Mouse (Mus musculus): ENCODE measurements around the gene Nelfa. TPM values are rescaled to one million over a fixed set of nuclear protein-coding genes. Genes with fewer than 3 reads are reported as not detected.
A peak's percentile ranks its signal among the peaks of the same experiment; 100 is the strongest.
"Not testable (repeated sequence)": the region's sequence is repeated elsewhere in the genome, so short reads cannot be mapped to it uniquely, and the experiment has no call there.

The Nelfa gene
- total RNA-seq, 1 experiment from 2014 or later: 29.4 TPM

DNA sequence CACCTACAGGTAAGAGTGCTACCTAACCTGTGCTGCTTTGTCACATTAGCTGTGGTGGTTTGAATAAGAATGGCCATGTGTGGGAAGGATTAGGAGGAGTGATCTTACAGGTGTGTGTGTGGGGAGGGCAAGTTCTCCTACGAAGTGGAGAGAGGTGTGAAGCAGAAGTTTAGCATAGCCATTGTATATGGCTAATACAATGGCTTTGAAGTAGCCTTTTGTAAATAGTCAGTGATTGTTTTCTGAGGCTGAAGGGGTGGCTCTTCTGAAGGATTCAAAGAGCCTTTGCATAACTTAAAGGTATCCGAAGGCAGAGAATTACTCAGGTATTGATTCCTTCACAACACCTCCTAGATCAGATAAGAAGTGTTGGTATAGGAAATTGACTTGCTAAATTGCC, 13.6 kb downstream of the Nelfa start:
- no peak for ATAC-seq (replicated peaks in 1 of 2; ENCODE audit: insufficient read depth in 1 of 2, low FRiP score in 2 of 2, low TSS enrichment in 1 of 2, low read depth in 1 of 2, poor library complexity in 2 of 2, severe bottlenecking in 2 of 2)

DNA sequence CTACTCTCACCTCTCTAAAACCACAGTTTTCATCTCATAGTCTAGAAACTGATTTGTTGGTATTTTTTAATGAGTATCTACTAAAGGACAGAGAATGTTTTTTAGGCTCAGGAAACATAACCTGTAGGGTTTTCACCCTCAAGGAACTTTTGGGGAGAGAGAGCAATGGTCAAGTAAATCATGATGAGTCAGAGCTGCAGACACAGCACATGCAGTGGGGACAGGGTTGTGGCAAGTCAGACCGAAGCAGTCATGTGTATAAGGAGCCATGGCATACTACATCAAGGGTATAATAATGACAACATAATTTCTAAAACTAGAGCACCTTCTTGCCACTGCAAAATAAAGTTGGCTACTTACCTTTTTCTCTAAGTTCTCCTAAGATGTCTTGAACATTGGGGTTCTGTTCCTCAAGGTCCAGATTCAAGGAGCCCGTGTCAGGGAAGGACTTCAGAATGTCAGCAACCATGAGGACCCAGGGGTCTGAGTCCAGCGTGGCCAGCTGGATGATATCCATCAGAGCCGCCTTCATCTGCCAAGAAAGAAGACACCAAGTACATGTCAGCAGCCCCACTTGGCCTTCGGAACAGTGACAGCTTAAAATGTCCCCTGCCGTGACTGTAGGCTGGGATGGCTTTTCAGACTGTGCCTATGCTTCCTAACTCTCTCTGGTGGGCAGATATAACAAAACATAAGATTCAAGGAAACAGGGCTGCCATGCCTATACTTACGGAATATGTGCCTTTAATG, 14.6 kb downstream of the Nelfa start:
- no peak for ATAC-seq (replicated peaks in 1 of 2; ENCODE audit: insufficient read depth in 1 of 2, low FRiP score in 2 of 2, low TSS enrichment in 1 of 2, low read depth in 1 of 2, poor library complexity in 2 of 2, severe bottlenecking in 2 of 2)

DNA sequence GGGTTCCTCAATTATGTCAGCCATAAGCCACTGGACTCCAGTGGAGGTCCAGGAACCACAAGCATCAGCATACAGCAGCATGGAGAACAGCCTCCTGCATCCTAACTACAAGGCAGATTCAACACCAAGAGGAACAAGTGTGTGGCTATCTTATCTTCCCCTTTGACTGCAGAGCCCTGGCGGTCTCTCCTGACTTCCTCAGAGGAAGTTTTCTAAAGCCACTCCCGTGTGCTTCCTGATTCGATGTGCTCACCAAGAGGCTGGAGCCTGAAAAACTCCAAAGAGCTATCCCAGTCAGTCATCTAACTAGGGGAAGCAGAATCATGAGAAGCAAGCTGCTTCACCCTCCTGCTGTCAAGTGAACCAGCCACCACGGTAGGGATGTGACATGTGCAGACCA, 15.3 kb downstream of the Nelfa start:
- peak; percentile 56 to 71; a peak in 3 of 4 replicates for ATAC-seq (replicated peaks in 1 of 2; ENCODE audit: insufficient read depth in 1 of 2, low FRiP score in 2 of 2, low TSS enrichment in 1 of 2, low read depth in 1 of 2, poor library complexity in 2 of 2, severe bottlenecking in 2 of 2)

DNA sequence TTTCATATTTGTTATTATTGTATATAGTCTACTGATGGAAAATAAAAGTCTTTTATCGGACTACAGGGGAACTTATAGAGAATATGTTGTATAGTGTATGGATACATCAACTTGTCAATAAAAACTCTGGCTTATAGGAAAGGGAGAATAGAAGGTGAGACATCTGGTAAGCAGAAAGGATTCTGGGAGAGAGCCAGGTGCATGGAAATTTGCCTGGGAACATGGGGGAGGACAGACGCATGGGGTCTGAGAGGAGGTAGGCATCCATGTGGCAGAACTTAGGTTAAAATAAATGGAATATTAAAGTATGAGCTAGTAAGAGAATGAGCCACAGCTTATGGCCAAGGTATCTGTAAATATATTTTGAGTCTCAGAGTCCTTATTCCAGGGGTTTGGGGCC, 16.2 kb downstream of the Nelfa start:
- no peak for ATAC-seq (replicated peaks in 1 of 2; ENCODE audit: insufficient read depth in 1 of 2, low FRiP score in 2 of 2, low TSS enrichment in 1 of 2, low read depth in 1 of 2, poor library complexity in 2 of 2, severe bottlenecking in 2 of 2)

DNA sequence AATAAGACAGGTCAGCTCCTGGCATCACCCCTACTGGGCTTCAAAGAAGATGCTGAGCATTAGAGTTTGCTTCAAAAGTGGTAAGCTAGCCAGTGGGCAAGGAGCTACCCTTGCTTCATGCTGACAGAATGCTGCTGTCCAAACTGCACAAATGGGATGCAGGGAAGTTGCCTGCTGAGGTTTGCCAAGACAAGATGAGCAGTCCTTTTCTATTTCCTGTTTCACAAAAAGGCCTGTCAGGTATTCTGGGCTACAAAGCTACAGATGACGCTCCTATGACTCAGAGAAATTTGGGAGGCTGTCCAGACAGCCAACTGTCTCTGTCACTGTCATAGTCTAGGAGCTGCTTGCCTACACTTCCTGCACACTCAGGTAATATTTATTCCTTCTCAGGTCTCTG, 16.7 kb downstream of the Nelfa start:
- ATAC-seq (replicated peaks in 1 of 2; ENCODE audit: insufficient read depth in 1 of 2, low FRiP score in 2 of 2, low TSS enrichment in 1 of 2, low read depth in 1 of 2, poor library complexity in 2 of 2, severe bottlenecking in 2 of 2): no peak

DNA sequence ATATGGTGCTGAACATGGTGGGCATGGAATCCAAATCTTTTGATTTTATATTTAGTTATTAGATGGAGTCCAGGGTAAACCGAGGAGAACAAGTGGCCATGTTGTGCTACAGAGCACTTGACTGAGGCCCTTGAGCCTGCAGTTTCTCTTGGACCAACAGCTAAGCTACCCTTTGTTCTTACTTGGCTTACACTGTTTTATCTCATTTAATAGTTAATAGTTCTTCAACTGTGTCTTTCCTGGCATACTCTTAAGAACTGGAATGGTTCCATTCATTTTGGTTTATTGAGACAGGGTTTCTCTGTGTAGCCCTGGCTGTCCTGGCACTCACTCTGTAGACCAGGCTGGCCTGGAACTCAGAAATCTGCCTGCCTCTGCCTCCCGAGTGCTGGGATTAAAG, 19.6 kb downstream of the Nelfa start:
- not testable (repeated sequence) for ATAC-seq (replicated peaks in 1 of 2; ENCODE audit: insufficient read depth in 1 of 2, low FRiP score in 2 of 2, low TSS enrichment in 1 of 2, low read depth in 1 of 2, poor library complexity in 2 of 2, severe bottlenecking in 2 of 2)

DNA sequence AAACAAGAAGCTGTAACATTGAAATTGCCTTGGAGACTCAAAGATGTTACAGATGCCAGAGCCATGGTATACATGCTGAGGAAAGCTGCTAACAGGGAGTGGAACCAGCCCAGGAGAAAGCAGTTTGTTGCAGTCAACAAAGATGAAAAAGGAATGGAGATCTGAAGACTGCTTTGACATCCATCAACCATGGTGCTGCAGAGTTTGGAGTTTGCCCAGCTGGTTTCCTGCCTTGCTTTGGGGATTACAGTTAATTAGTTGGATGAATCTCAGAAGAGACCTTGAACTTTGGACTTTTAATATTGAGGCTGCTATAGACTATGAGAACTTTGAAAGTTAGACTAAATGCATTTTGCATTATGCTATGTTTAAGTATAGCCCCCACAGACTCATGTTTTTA, 21.2 kb downstream of the Nelfa start:
- not testable (repeated sequence) for ATAC-seq (replicated peaks in 1 of 2; ENCODE audit: insufficient read depth in 1 of 2, low FRiP score in 2 of 2, low TSS enrichment in 1 of 2, low read depth in 1 of 2, poor library complexity in 2 of 2, severe bottlenecking in 2 of 2)

DNA sequence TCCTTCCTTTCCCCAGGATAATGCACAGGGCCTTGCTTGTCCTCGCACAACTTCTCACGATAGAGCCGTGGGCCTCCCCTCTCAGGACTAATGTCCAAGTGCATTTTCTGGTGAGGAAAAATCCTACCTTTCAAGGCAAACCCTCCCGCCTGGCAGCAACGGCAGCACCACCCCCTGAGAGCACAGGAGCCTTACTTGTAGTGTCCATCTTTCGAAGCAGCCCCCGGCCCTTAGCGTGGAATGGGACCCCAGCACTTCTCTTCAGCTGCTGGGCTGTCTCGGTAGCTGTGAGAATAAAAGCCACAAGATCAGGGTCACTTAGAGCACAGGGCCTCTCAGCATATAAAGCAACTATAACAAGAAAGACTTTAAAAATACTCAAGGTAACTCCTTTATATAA, 33.0 kb downstream of the Nelfa start:
- ATAC-seq (replicated peaks in 1 of 2; ENCODE audit: insufficient read depth in 1 of 2, low FRiP score in 2 of 2, low TSS enrichment in 1 of 2, low read depth in 1 of 2, poor library complexity in 2 of 2, severe bottlenecking in 2 of 2): no peak

DNA sequence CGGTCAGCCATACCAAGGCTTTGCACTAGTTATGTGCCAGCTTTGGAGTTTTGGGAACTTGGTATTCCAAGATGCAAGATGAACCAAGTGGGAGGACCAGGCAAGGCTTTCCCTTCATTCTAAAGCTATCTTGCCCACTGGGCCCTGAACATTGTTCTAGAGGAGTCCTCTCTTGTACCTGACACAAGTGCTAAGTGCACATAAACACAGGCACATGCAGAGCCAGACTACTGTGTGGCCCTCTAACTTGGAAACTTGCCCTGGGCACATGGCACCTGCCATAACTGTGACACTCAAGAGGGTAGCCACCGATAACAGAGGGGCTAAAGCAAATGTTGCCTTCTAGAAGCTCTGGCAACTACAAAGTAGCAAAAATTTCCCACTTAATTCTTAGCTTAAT, 33.5 kb downstream of the Nelfa start:
- no peak for ATAC-seq (replicated peaks in 1 of 2; ENCODE audit: insufficient read depth in 1 of 2, low FRiP score in 2 of 2, low TSS enrichment in 1 of 2, low read depth in 1 of 2, poor library complexity in 2 of 2, severe bottlenecking in 2 of 2)

DNA sequence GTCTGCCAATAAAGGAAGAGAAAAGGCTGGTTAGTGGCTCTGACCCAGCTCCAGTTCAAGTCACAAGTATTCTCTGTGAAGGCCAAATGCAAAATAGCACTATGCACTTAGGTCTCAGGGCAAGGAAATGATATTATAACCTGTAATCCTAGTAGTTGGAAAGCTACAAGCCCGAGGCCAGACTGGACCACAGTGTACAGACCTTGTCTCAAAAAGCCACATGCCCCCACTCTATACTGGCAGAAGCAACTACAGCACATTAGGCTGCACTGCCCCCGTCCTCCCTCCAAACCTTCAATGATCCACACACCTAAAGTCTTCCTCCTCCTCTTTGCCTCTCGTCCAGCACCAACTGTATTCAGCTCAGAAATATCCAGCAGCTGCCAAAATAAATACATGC, 34.9 kb downstream of the Nelfa start:
- no peak for ATAC-seq (replicated peaks in 1 of 2; ENCODE audit: insufficient read depth in 1 of 2, low FRiP score in 2 of 2, low TSS enrichment in 1 of 2, low read depth in 1 of 2, poor library complexity in 2 of 2, severe bottlenecking in 2 of 2)

DNA sequence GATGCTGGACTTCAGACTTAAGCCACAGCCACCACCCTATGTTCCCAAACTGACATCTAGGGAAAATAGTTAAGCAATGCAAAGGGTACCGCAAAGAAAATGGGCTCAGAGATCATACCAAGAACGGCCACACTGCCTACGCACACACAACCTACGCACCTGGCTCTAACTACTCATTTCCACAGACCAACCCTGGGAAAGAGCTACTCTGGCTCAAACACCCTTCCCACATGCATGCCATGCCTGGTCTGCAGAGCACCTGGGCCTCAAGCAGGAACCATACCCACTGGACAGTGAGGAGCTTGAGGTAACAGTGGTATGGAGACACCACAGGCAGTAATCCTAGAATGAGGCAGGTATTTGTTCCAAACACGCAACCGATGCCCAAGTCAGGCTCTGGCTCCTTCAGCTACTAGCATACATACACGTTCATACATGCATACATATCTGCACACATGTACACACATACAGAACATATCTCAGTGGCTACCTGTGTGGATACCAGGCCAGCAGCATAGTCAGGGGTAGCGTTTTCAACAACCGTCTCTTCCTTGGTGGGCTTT, 35.4 kb downstream of the Nelfa start:
- no peak for ATAC-seq (replicated peaks in 1 of 2; ENCODE audit: insufficient read depth in 1 of 2, low FRiP score in 2 of 2, low TSS enrichment in 1 of 2, low read depth in 1 of 2, poor library complexity in 2 of 2, severe bottlenecking in 2 of 2)

DNA sequence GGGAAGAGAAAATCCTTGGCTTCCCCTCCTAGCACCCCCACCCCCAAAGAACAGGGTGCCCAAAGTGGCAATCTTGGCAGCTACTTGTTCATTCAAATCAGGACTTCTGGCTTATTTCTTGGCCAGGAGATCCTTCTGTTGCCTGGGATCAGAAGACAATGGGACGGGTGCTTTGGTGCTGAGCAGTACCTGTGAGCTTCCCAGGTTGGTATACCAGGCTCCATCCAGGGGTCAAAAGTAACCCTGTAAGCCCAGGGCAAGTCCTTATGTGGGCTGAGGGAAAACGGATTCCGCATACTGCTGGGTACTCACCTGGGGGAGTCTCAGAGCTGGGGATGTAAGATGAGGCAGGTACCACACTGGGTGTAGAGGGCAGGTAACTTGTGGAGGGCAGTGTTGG, 36.1 kb downstream of the Nelfa start:
- ATAC-seq (replicated peaks in 1 of 2; ENCODE audit: insufficient read depth in 1 of 2, low FRiP score in 2 of 2, low TSS enrichment in 1 of 2, low read depth in 1 of 2, poor library complexity in 2 of 2, severe bottlenecking in 2 of 2): no peak

DNA sequence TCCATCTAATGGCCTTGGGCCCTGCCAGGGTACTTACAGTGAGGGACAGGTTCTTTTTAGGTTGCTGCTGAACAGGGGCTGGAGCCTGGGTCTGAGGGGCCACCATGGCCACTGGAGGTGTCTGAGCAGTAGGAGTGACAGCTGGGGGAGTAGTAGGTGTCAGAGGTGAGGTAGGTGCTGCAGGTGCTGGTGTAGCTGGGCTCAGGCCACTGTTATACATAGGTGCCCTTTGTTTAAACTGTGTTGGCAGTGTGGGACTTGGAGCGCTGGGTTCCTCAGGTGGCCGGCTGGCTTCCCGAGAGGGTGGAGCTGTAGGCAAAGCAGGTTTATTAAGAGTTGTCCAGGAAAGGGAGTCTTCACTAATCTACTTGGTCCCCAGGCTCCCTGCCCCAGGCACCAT, 37.0 kb downstream of the Nelfa start:
- no peak for ATAC-seq (replicated peaks in 1 of 2; ENCODE audit: insufficient read depth in 1 of 2, low FRiP score in 2 of 2, low TSS enrichment in 1 of 2, low read depth in 1 of 2, poor library complexity in 2 of 2, severe bottlenecking in 2 of 2)

DNA sequence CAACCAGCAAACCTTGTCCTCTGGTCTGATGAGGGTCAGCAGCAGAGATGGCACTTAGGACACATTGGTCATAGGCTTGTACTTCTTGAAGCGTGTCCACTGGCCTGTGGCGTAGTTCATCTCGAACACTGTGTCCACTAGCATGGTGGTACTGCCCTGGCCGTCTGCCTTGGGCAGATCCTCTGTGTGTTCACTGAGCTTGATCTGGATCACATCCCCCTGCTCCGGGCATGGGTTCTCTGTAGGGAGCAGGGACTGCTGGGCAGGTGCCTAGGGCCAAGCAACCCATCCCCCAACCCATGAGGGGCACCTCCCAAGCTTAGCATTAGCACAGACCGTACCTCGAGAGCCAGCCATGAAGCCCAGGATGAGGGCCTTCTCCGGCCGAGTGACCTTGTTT, 37.5 kb downstream of the Nelfa start:
- ATAC-seq (replicated peaks in 1 of 2; ENCODE audit: insufficient read depth in 1 of 2, low FRiP score in 2 of 2, low TSS enrichment in 1 of 2, low read depth in 1 of 2, poor library complexity in 2 of 2, severe bottlenecking in 2 of 2): no peak

DNA sequence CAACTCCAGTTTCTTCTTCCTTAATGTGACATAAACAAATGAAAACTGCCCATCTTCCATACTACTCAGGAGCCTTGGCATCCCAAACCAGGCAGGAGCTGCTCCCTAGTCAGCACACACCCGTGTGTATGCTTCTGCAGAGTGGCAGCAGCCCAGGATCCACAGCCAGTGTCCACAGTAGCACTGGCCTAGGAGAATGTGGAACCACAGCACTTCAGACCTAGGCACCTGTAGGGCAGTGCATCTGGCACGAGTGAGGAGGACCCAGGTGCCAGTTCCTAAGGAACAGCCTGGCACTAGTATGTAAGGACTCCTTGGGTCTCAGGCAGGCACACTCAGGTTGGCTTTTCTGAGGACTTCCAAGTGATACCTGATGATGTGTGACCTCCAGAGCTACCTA, 39.1 kb downstream of the Nelfa start:
- no peak for ATAC-seq (replicated peaks in 1 of 2; ENCODE audit: insufficient read depth in 1 of 2, low FRiP score in 2 of 2, low TSS enrichment in 1 of 2, low read depth in 1 of 2, poor library complexity in 2 of 2, severe bottlenecking in 2 of 2)

DNA sequence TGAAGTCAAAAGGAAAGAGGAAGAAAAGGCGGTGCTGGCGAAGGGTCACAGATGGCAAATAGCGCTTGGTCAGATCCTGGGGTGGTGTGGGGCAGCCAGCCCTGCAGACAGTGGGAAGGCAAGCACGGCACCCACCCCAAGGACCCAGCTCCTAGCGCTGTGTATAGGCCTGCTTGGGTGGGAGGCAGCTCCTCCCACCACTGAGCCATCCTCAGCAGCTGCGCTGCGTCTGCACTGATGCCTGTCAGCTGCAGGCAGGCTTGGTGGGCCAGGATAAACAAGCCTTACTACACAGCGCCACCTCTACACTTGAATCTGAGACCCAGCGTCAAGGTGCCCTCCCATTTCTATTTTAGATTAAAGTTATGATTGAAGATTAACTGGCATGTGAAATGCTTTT, 41.1 kb downstream of the Nelfa start:
- no peak for ATAC-seq (replicated peaks in 1 of 2; ENCODE audit: insufficient read depth in 1 of 2, low FRiP score in 2 of 2, low TSS enrichment in 1 of 2, low read depth in 1 of 2, poor library complexity in 2 of 2, severe bottlenecking in 2 of 2)

DNA sequence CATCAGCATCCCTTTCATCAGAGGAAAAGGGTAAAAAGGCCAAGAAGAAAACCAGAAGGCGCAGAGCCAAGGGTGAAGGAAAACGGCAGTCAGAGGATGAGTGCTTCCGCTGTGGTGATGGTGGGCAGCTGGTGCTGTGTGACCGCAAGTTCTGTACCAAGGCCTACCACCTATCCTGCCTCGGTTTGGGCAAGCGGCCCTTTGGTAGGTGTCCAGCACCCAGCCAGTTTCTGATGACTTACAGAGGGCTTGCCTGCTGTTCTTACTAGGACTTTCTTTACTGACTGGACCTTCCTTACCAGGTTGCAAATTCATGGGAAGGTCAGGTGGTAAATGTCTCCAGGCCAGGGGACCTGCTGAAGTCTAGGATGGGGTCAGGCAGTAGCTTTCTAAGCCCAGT, 42.8 kb downstream of the Nelfa start:
- no peak for ATAC-seq (replicated peaks in 1 of 2; ENCODE audit: insufficient read depth in 1 of 2, low FRiP score in 2 of 2, low TSS enrichment in 1 of 2, low read depth in 1 of 2, poor library complexity in 2 of 2, severe bottlenecking in 2 of 2)

DNA sequence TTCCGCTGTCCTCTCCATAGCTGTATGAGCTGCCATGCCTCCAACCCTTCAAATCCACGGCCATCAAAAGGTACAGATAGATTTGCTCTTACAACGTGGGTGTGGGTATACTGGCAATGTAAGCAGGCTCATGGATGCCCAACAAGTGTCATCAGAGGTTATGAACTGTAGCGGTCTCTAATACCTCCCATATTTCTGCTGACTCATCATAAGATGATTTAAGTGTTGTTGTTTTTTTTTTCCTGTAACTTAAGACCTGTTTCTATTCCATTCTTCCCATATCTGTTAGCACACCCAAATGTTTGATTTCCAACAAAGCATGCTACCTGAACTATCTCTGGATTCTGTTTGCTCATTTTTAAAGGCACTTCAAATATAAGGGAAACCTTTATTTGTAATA, 55.1 kb downstream of the Nelfa start:
- ATAC-seq (replicated peaks in 1 of 2; ENCODE audit: insufficient read depth in 1 of 2, low FRiP score in 2 of 2, low TSS enrichment in 1 of 2, low read depth in 1 of 2, poor library complexity in 2 of 2, severe bottlenecking in 2 of 2): no peak

DNA sequence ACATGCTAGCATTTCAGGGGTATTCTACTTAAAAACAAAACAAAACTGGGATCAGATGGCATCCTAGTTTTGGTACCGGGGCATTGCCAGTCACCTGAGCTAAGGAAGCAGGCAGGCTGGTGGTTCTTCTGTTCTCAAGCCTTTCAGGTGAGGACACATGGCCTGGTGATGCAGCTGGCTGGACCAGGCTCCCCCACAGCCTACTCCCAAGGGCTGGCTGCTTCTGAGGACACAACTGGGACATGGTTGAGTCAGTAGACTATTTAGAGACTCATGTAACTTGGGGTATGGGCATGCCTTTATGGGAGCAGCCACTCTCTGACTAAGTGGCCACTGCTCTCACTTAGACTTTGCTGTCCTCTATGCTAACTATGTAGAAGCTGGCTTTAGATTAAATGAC, 60.7 kb downstream of the Nelfa start:
- ATAC-seq (replicated peaks in 1 of 2; ENCODE audit: insufficient read depth in 1 of 2, low FRiP score in 2 of 2, low TSS enrichment in 1 of 2, low read depth in 1 of 2, poor library complexity in 2 of 2, severe bottlenecking in 2 of 2): no peak
